Mouse (Mus musculus) WW6 (cell line): ENCODE data around the gene Klhl18.

Source experiments
- DNase-seq: peaks from one replicate; pipeline ENCODE4 v3.0.0-alpha.2; 2013; ENCODE audit warnings: low read depth, low spot score

Klhl18 gene

DNA sequence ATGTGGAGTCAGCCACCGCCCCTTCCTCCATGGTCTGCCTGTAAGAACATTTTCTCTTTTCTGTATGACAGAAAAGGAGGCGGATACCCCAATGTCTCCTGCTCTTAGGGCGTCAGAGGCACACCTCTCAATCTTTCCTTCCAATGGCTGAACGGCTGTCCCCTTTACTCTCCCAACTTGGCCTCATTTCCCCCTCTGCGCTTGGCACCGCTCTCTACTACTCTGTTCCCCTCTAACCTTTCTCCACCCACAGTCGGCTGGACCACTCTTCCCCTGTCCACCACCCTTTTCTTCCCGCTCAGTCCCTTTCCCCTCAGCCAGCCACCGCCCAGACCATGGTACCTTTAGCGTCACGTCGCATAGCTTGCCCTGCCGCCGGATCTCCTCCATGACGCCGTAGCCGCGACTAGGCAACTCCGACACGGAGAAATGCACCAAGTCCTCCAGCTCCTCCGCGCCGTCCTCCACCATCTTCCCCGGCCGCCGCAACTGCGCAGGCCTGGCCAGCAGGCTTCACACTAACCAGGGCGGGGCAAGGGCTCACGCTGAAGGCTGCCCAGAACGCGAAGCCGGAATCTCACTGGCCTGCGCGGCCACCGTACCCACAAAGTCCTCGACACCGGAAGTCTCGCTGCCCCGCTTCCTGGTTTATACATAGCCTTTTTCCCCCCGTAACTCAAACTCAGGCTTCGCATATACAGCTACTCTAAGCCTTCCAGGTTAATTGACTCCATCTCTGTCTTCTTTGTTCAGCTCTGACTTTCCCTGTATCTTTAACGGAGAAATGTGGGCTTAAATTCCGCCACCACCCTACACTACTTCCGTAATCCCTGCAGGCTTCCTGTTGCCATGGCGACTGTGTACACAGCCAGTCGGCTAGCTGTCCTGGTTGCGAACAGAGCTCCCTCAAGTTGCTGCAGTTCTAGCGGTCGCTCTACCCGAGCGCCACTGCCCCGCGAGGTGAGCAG, at the start of gene Klhl18, which contains the start of gene Kif9:
Klhl18 (minus strand) TSS at position 571 of the 968 bp plus-strand sequence.
Kif9 (plus strand) TSS at position 835 of the 968 bp plus-strand sequence.
- DNase-seq = peak; percentile 75

DNA sequence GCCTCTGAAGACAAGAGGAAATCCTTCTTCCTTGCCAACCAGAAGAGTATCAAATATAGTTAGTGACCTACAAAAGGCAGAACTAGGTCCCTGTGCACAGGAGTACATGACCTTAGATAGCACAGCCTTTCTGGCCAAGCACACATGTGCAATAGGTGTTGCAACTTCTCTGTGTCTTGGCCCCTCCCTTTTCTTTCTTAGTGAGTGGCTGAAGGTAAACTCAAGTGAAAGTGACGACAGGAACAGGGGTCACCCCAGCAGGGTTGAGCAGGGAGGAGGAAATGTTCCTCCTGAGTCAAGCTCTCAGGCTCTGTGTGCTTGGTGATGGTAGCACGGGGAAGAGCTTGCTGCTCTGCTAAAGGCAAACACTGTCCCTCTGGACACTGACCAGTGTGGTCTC, 49.2 kb upstream of the Klhl18 start:
- DNase-seq = no peak

DNA sequence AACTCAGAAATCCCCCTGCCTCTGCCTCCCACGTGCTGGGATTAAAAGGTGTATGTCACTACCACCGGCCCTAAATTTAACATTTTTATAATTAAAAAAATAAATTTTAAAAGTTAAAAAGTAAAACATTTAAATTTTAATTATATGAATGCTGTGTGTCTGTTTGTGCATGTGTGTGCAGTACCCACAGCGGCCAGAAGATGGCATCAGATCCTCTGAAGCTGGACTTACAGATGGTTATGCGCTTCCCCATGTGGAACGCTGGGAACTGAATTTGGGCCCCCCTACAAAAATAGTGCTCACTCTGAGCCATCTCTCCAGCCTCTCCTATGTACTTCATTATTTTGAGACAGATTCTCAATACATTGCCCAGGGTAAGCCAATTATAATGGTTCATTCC, 14.4 kb upstream of the Klhl18 start:
- no peak for DNase-seq

DNA sequence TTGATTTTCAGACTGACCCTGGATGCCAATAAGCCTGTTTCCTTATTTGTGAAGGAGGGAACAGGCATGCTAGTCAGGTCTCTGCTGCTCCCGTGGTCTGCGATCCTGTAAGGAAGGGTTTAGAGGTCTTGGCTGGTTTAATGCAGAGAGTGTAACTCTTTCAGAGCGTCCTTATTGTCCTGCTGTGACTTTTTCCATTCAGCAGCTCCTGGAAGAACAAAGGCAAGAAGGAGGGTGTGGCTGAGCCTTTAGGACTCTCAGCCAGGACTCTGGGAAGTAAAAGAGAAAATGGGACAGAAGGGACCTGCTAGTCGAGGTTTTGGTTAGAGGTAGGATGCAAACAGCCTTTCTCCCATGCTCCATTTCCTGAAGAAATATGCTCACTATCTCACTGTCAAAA, 12.3 kb upstream of the Klhl18 start:
- DNase-seq = no peak

DNA sequence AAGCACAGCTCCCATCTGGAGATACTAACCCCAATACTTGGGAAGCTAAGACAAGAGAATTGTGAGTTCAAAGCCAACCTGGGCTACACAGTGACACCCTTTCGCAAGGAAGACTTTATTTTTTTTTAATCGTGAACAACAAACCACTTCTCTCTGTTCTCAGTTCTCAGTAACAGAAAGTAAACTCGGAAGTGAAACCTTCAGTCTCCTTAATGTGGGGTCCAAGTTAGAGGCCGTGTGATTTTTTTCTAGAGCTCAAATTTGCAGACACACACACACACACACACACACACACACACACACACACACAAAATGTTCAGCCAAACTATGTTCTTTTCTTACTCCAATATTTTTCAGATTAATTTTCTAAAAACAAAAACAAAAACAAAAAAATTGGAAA, 2.1 kb upstream of the Klhl18 start:
- no peak for DNase-seq

DNA sequence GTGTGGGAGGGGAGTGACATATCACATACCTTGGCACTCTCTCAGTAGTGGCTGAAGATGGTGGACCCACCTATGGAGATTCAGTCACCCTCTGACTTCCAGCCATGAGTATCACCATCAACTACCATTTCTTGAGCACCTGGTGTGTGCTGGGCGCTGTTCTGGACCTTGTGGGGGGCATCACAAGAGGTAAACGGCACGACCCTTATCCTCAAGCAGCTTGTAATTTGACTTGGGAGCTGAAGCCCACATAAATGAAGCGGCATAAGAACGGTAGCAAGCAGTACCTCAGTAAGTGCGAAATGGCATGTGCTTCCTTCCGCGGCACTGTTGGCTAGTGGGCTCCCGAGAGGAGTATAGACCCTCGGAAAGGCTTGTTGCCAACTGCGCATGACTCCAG, 1.5 kb upstream of the Klhl18 start:
- no peak for DNase-seq

DNA sequence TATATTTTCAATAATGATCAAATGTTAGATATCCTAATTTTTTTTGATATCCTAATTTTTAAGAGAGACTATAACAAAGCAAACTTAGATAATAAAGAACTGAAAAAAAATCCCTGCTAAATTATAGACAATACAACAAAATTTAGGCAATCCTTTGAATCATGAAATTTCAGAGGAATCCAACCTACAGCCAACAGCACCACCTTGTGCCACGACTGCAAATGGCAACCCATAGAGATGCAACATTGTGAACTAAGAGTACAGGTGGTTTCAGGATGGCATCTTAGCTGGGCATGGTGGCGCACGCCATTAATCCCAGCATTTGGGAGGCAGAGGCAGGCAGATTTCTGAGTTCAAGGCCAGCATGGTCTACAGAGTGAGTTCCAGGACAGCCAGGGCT, 10.3 kb downstream of the Klhl18 start:
- DNase-seq = no peak

DNA sequence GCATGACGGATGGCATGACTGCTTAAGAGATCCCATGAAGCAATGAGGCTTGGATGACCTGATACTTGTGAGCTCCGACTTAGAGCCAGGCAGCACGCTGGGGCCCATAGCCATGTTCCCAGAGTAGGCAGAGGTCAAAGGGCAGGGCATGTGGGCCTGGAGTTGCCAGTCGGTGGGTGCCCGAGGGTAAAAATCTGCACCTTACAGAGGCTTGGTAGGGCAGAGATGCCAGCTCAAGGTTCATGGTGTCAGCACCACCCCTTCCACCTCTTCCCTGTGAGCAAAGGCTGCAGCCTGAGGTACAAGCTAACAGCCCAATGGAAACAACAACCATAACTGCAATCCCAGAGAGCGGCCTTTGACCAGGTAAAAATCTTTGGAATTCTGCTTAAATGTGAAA, 11.2 kb downstream of the Klhl18 start:
- no peak for DNase-seq

DNA sequence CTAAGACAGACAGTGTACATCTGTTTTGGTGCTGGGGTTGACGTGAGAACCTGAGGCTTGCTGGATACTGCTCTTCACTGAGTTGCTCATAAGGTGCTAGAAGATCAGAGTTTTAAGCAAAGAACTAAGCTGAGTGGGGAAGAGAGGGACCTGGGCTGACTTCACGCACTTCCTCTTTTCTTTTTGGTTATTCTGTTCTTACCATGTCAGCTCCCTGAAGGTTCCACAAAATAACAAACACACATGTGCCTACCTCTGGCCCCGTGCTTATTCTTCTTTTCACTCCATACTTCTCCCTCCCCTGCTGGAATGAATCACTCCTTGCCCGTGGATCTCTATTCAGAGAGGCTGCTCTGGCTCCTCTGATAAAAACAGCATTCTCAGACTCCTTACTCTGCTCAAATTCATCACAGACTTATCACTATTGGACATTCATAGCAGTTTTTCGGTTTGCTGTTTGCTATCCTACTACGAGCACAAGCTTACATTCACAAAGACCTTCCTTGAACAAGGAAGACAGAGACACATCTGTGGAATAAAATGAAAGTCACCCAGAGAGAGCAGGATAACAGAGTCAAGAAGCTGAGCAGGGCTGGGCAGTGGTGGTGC, 12.4 kb downstream of the Klhl18 start:
- no peak for DNase-seq

DNA sequence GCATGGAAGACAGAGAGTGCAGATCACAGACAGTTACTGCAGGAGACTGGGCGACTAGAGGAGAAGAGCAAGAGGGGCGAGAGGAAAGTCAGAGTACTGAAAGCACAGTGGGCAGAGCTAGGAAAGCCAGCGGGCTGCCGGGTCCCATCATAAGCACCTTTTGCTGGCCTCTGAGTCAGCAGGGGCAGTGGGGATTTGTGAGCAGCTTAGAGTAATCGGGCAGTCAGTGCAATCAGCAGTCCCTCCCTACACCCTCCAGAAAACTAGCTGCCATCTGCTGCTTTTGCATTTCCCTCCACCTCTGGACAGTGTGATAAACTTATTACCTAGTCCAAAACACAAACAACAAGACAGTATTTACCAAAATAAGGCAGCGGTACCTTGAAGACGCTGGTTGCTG, 14.2 kb downstream of the Klhl18 start:
- DNase-seq = no peak

DNA sequence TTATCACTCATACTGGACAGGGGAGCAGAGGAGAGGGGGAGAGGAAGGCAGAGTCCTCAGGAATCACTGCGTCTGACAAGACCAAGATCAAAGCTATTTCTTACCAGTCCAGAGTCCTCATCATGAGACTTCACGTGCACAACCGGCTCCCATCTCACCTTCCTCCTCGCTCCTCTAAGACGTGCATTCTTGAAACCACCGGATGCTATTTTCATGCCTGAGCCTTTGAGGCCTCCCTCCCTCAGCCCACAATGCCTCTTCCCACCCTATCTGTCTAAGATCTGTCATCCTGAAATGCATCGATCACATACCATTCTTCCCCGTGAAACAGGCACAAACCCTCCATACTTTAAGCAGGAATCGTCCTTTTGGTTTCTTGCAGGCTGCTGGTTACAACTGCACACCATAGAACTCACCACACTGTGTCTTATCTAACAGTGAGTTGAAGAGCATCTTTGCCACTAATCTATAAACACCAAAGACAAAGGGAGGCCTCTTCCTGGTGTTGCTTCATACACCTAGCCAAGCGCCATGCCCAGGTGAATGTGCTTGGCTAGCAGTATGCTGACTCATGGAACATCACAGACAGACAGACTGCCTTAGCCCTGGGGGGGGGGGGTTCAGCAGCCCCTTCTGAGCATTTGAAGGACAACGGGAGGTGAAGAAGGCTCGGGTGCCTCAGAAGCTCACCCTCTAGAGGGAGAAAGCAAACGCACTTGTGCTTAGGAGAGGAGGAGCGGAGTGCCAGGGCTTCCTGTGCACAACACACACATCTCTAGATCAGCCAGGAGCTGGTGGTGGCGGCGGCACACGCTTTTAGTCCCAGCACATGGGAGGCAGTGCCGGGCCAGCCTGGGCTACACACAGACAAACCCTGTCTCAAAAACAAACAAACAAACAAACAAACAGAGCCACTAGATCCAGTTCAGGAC, 15.3 kb downstream of the Klhl18 start:
- no peak for DNase-seq

DNA sequence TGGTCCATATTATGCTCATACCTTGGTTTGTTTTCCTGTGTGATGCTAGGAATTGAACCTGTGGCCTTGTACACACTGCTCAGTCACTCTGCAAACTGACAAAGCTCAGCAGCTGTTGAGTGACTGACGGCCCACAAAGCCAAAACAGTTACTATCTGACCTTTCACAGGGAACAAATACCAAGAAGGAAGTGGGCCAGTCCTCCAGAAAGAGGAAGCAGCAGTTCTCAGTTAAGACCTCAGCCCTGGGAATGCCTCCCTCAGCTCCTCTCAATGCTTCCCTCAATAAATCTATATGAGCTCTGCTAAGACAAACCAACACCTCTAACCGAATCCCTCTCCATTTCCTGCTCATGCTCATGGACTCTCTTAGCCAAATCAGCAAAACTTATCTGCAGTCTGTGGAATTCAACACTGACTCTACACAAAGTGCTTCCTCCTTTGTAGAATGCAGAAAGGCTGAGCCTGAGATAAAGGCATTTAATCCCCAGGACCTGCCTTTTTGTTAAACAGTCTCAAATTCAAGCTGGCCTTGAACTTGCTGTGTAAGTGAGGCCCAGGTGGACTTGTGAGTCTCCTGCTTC, 17.3 kb downstream of the Klhl18 start:
- no peak for DNase-seq

DNA sequence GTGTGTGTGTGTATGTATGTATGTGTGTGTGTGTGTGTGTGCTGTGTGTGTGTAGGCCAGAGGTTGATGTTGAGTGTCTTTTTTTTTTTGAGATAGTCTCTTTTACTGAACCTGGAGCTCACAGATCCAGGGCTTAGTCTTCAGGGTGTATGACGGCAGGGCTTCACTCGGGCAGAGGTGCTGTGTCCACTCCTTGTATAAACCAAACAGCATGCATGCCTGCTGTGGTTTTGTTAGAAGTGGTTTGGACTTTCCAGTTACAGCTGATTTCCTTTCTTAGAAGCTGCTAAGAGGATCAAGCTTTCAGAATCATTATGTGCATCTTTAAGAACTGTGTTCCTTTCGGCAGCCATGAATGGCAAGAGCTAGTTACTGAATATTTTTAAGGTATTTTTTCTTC, 18.6 kb downstream of the Klhl18 start:
- no peak for DNase-seq

DNA sequence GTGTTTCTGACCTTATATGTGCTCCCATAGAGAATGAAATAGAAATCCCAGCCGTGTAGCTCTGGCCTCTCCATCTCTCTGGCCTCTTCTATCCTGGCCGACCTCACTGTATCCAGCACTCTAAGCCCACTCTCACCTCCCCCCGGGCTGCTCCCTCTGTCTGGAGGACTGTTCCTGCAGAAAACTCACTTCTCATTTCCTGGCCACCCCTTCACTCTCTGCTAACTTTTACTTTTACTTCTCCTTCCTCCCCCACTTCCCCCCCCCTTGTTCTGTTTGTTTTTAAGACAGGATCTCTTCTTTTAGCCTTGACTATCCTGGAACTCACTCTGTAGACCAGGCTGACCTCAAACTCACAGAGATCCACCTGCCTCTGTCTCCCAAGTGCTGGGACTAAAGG, 24.0 kb downstream of the Klhl18 start:
- no peak for DNase-seq

DNA sequence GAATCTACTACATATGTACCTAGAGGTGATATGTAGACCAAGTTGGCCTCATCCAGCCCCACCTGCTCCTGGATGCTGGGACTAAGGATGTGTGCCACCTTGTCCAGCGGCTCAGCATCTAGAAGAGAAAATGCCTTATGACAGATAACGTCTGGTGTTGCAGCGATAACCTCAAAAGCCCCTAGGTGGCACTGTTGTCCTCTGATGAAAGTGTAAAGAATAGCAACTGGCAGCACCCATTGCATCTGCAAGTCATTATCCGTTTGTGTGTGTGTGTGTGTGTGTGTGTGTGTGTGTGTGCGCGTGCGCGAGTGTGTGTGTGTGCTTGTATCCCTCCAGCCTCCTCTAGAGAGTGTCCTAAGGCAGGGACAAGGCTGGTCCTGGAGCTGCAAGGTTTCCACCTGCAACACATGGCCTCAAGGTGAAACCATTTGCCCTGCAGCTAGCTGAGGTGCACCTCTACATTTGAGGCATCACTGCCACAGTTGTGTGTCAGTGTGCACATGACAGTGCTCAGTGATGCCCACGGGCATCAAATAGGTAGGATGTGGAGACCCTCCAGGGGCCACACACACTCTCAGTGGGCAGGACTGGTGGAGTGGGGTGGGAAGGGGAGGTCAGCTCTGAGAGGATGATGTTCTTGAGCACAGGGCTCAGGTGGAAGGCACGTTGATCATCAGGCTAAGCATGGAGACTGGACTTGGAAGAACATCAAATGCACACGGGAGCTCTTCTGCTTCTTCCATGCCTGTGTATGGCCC, 27.5 kb downstream of the Klhl18 start:
- peak; percentile 22 for DNase-seq

DNA sequence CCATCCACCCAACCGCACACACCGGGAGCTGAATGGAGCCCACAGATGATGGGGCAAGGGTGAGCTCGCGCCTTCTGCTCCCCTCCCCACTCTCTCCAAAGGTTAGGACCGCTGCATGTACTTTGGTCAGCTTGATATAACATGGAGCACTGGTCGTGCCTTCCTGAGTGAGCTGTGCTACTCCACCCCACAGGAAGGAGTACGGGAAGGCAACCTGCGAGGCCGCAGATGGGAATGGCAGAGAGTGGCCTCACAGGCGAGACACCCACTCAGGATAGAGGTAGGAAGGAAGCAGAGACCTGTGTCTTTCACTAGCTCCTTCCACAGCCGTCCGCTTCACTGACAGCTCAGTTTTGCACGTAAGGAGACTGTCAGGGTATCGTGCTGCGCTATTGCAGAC, 28.1 kb downstream of the Klhl18 start:
- no peak for DNase-seq

DNA sequence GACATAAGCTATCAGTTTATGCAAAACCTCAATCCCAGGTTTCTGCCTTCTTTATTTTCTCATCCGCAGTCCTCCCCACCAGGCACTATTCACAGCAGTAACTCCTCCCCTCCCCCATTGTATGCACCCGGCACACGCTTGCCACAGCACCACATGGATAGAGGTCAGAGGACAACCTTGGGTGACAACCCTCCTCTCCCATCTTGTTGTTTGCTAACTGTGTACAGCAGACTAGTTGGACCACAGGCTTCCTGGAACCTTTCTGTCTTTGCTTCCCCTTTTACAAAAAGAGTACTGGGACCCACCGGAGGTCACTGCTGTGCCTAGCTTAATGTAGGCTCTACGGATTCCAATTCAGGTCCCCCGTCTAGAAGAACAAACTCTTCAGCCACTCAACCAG, 35.9 kb downstream of the Klhl18 start:
- no peak for DNase-seq

DNA sequence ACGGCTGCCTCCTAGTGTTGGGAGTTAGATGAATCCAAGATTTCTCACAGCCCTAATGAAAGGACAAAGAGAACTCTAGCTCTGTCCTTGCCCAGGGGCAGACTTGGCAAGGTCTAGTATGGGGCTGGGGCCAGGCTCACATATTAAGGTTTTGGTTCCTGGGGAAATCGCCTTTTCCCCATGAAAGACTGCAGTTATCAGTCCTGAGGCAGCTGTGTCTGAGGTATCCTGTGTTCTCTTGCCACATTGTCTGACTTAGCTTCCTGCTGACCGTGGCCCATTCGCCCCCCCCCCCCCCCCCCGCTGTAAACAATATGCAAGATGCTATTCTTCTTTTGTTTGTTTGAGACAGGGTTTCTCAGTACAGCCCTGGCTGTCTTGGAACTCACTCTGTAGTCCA, 36.4 kb downstream of the Klhl18 start:
- DNase-seq = no peak

DNA sequence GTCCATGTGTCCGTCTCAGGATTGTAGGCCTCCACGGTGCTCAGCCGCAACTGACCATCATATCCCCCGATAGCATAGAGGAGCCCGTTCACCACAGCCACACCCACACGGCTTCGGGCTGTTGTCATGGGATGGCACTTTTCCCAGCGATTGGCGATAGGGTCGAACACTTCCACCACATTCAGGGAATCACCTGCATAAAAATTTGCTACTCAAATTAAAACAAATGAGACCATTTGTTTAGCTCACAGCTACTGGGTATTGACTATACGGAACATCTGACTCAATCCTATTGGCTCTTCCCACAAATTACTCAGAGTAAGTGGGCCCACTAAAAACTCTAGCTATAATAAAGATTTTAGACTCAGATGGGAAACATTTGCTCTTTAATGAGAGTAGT, 40.5 kb downstream of the Klhl18 start:
- no peak for DNase-seq

DNA sequence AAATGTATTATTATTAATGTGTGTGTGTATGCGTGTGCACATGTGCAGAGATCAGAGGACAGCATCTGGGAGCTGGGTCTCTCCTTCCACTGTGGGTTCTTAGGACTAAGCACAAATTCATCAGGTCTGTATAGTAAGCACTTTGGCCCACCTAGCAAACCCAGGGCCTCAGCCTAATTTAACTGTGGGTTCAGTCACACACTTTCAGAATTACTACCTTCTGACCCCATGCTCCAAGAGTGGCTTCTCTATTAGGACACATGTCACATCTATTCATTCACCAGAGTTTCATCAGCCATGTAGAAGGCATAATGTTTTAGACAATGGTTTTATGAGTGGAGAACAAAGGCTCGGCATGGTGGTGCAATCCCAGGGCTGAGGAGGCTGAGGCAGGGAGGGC, 43.4 kb downstream of the Klhl18 start:
- DNase-seq = no peak

DNA sequence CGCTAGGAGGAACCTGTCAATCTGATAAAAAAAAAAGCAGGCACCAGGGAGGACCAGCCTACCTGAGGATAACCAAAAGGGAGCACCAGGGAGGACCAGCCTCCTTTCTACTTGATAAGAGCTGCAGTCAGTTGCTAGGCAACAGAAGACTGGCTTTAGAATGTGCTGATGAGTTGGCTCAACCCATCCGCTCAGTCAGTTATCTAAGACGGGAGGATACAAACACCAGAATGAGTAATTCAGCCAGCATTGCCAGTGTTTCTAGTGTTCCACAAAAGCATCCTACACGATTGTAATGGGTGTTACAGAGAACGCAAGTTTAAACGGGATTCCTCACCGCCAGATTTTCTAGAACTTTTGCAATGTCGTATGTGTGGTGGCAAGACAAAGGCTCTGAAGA, 45.3 kb downstream of the Klhl18 start:
- DNase-seq = no peak
